8 mouse cellular contexts compared by ENCODE assay signal in genomic region chr2:146633329-146634070, GRCm38 (mm10).
DNase-seq lines count a peak whose midpoint lies in the region; ATAC-seq and TF ChIP-seq lines count a peak whose summit lies in the region.

No protein-coding gene starts in this region.

- H3K27ac ChIP-seq in embryonic fibroblast, embryonic 13.5 days (ENCODE audit: insufficient read depth, low read length) = no peak overlapping the region
- H3K27ac ChIP-seq in layer of hippocampus, adult 2 months = no peak overlapping the region

- peak; percentile 79 for DNase-seq in ES-CJ7 (ENCODE audit: low read depth, low spot score)
- DNase-seq in adrenal gland, postnatal 14 days = peak; percentile 65
- DNase-seq in layer of hippocampus, adult 2 months (ENCODE audit: low spot score in 2 of 2) = peak; percentile 63 to 76
- DNase-seq in lung, postnatal 10 days = peak; percentile 78
- DNase-seq in retina, postnatal 7 days (ENCODE audit: low read depth, low spot score) = peak; percentile 72

- ATAC-seq in hematopoietic stem cell, adult 5-6 weeks (replicated peaks in 1 of 2; ENCODE audit: insufficient read depth in 1 of 2, low FRiP score in 2 of 2, low TSS enrichment in 1 of 2, low read depth in 1 of 2, poor library complexity in 2 of 2, severe bottlenecking in 2 of 2) = peak; percentile 90 to 96
- ATAC-seq in monocyte, adult 5-6 weeks (replicated peaks; ENCODE audit: insufficient number of reproducible peaks, low FRiP score, low TSS enrichment, poor library complexity, severe bottlenecking) = no peak

- TF ChIP-seq POLR2A in embryonic fibroblast, embryonic 13.5 days (IDR thresholded peaks at IDR 0.05; ENCODE audit: low read depth, low read length) = no peak

- no peaks in the 10 kb centered on the region for H3K4me1 ChIP-seq in embryonic fibroblast, embryonic 13.5 days (ENCODE audit: control insufficient read depth, insufficient read depth, low read length)

- peak; percentile 16; the same call in 1 of the 2 replicates for TF ChIP-seq CTCF in embryonic fibroblast, embryonic 13.5 days (IDR thresholded peaks at IDR 0.05; ENCODE audit: borderline replicate concordance, insufficient read depth, low read length)
- peak; percentile 93 for TF ChIP-seq CTCF in layer of hippocampus, adult 2 months (conservative IDR thresholded peaks at IDR 0.05)

- no peak overlapping the region for H3K4me3 ChIP-seq in embryonic fibroblast, embryonic 13.5 days (ENCODE audit: insufficient read depth, low read length)
- H3K4me3 ChIP-seq in layer of hippocampus, adult 2 months = no peak overlapping the region
